Mouse (Mus musculus): ENCODE measurements around the gene Tns4. TPM values are rescaled to one million over a fixed set of nuclear protein-coding genes. Genes with fewer than 3 reads are reported as not detected.
A peak's percentile ranks its signal among the peaks of the same experiment; 100 is the strongest.

Tns4 gene
- polyA plus RNA-seq, 1 experiment from 2014 or later = 0.73 TPM

DNA sequence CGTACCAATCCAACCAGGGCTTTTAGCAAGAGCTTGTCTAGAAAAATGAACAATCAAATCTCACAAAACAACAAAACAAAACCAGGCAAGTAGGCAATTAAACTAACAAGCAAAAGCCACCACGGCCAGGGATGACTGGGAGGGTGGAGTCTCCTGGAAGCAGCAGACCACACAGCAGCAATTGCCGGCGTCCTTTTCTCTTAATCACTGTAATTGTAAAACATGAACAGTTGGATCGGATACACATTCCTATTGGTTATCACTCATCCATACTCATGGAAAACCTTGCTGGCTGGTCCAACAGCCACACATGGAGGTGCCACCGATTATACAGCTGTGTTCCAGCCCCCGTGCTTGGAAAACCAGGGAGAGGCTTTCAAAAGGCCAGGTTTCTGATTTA lies 28.8 kb upstream of the Tns4 start:
- Histone ChIP-seq H3K4me1 (replicated peaks) (peaks cover 39% of the 10 kb centered on the region), H3K27ac (0 out of 2 replicates have a peak overlapping the region, but pooled peaks have one; percentile 23)
- WGBS = 60% methylated on average over 7 of the region's 7 CpGs

GRCm38 (mm10) chr11:99115940-99116339 lies 26.8 kb upstream of the Tns4 start:
- Histone ChIP-seq H3K36me3 (no peaks in the 10 kb centered on the region), H3K4me2 (no peak overlapping the region), H3K27ac (no peak overlapping the region), H3K27me3 (no peaks in the 10 kb centered on the region), H3K9me3 (peaks cover 4% of the 10 kb centered on the region; the same call in 1 of the 2 replicates), H3K4me1 (replicated peaks) (peaks cover 40% of the 10 kb centered on the region), H3K4me3 (replicated peaks) (no peak overlapping the region), H3K9ac (replicated peaks) (no peak overlapping the region)
- 84% methylated on average over 6 of the region's 6 CpGs for WGBS
- ATAC-seq (ENCODE audit: insufficient number of reproducible peaks, insufficient read depth, low FRiP score, low TSS enrichment, low read depth) = no peak

More for the DNA sequence above, 28.8 kb upstream of the Tns4 start:
- H3K4me2 ChIP-seq = no peak overlapping the region
- no peaks in the 10 kb centered on the region for H3K27me3 ChIP-seq
- no peak for ATAC-seq (ENCODE audit: insufficient number of reproducible peaks, insufficient read depth, low FRiP score, low TSS enrichment, low read depth)
- H3K4me3 ChIP-seq (replicated peaks) = no peak overlapping the region
- H3K9ac ChIP-seq (replicated peaks) = no peak overlapping the region
- 0 out of 2 replicates have a peak, but pooled peaks cover 4% of the 10 kb centered on the region for H3K9me3 ChIP-seq
- H3K36me3 ChIP-seq = no peaks in the 10 kb centered on the region

DNA sequence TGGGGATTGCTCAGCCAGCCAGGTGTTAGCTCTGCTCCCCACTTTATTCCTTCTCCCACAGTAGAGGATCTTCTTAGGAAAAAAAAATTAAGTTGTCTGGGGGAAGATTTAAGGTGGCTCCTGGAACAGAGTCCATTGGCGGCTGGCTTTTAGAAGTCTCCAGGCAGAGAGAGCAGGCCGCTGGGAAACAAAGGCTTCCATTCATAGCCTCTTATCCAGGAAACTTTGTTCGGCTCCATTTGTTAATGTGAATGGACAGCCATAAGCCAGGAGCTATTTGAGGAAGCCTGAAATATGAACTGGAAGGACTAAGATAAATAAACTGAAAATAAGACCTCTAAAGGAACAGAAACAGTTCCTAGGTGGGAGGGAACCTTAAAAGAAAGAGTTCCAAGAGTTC lies 24.0 kb upstream of the Tns4 start:
- no peak overlapping the region for H3K4me2 ChIP-seq
- H3K4me3 ChIP-seq (replicated peaks) = no peak overlapping the region
- no peak overlapping the region for H3K9ac ChIP-seq (replicated peaks)
- H3K36me3 ChIP-seq = no peaks in the 10 kb centered on the region
- H3K4me1 ChIP-seq (replicated peaks) = peaks cover 22% of the 10 kb centered on the region
- 9% methylated on average over 3 of the region's 3 CpGs for WGBS
- H3K9me3 ChIP-seq = peaks cover 6% of the 10 kb centered on the region; the same call in 1 of the 2 replicates
- H3K27me3 ChIP-seq = no peaks in the 10 kb centered on the region
- no peak for ATAC-seq (ENCODE audit: insufficient number of reproducible peaks, insufficient read depth, low FRiP score, low TSS enrichment, low read depth)
- peak overlapping the region; percentile 82 for H3K27ac ChIP-seq

- no peaks in the 10 kb centered on the region for H3K36me3 ChIP-seq
- H3K4me1 ChIP-seq (replicated peaks) = peaks cover 20% of the 10 kb centered on the region
- H3K9ac ChIP-seq (replicated peaks) = no peak overlapping the region
- H3K27me3 ChIP-seq = no peaks in the 10 kb centered on the region
- WGBS = 30% methylated on average over 5 of the region's 5 CpGs
- no peak for ATAC-seq (ENCODE audit: insufficient number of reproducible peaks, insufficient read depth, low FRiP score, low TSS enrichment, low read depth)
- no peak overlapping the region for H3K4me2 ChIP-seq
- H3K4me3 ChIP-seq (replicated peaks) = no peak overlapping the region
- peaks cover 6% of the 10 kb centered on the region; the same call in 1 of the 2 replicates for H3K9me3 ChIP-seq
- H3K27ac ChIP-seq = peak overlapping the region; percentile 82
These were observed 23.6 kb upstream of the Tns4 start for GRCm38 (mm10) chr11:99112700-99113099.

DNA sequence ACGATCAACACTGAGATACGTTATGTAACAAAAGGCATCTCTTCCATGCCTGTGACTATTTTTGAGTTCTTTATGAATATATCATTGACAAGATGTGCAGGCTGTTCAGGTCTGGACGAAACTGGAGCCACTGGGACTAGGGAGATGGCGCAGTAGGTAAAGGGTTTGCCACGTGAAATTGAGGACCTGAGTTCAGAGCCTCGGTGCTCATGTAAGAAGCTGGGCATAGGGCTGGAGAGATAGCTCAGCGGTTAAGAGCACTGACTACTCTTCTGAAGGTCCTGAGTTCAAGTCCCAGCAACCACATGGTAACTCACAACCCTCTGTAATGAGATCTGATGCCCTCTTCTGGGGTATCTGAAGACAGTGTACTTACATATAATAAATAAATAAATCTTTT lies 22.5 kb upstream of the Tns4 start:
- WGBS = 88% methylated on average over 7 of the region's 7 CpGs

GRCm38 (mm10) chr11:99111155-99111554 lies 22.0 kb upstream of the Tns4 start:
- Histone ChIP-seq H3K4me2 (no peak overlapping the region), H3K9me3 (peaks cover 6% of the 10 kb centered on the region; the same call in 1 of the 2 replicates), H3K36me3 (no peaks in the 10 kb centered on the region), H3K4me3 (replicated peaks) (no peak overlapping the region), H3K27ac (0 out of 2 replicates have a peak overlapping the region, but pooled peaks have one; percentile 8), H3K4me1 (replicated peaks) (peaks cover 33% of the 10 kb centered on the region), H3K9ac (replicated peaks) (no peak overlapping the region), H3K27me3 (no peaks in the 10 kb centered on the region)
- no peak for ATAC-seq (ENCODE audit: insufficient number of reproducible peaks, insufficient read depth, low FRiP score, low TSS enrichment, low read depth)
- 57% methylated on average over 11 of the region's 11 CpGs for WGBS

More for the DNA sequence above, 22.5 kb upstream of the Tns4 start:
- H3K4me2 ChIP-seq = no peak overlapping the region
- peaks cover 28% of the 10 kb centered on the region for H3K4me1 ChIP-seq (replicated peaks)
- H3K36me3 ChIP-seq = no peaks in the 10 kb centered on the region
- 0 out of 2 replicates have a peak overlapping the region, but pooled peaks have one; percentile 8 for H3K27ac ChIP-seq
- peaks cover 6% of the 10 kb centered on the region; the same call in 1 of the 2 replicates for H3K9me3 ChIP-seq
- no peak for ATAC-seq (ENCODE audit: insufficient number of reproducible peaks, insufficient read depth, low FRiP score, low TSS enrichment, low read depth)
- no peak overlapping the region for H3K9ac ChIP-seq (replicated peaks)
- H3K27me3 ChIP-seq = no peaks in the 10 kb centered on the region
- no peak overlapping the region for H3K4me3 ChIP-seq (replicated peaks)

GRCm38 (mm10) chr11:99110370-99111110 lies 21.4 kb upstream of the Tns4 start:
- Histone ChIP-seq H3K9me3 (peaks cover 6% of the 10 kb centered on the region; the same call in 1 of the 2 replicates), H3K4me1 (replicated peaks) (peaks cover 37% of the 10 kb centered on the region), H3K36me3 (no peaks in the 10 kb centered on the region), H3K27me3 (no peaks in the 10 kb centered on the region), H3K4me3 (replicated peaks) (no peak overlapping the region), H3K9ac (replicated peaks) (no peak overlapping the region), H3K27ac (0 out of 2 replicates have a peak overlapping the region, but pooled peaks have one; percentile 17), H3K4me2 (no peak overlapping the region)
- 84% methylated on average over 15 of the region's 15 CpGs for WGBS
- no peak for ATAC-seq (ENCODE audit: insufficient number of reproducible peaks, insufficient read depth, low FRiP score, low TSS enrichment, low read depth)

GRCm38 (mm10) chr11:99108296-99108695 lies 19.2 kb upstream of the Tns4 start:
- Histone ChIP-seq H3K4me2 (no peak overlapping the region), H3K36me3 (no peaks in the 10 kb centered on the region), H3K27me3 (no peaks in the 10 kb centered on the region), H3K4me3 (replicated peaks) (no peak overlapping the region), H3K9ac (replicated peaks) (no peak overlapping the region), H3K9me3 (peaks cover 6% of the 10 kb centered on the region; the same call in 1 of the 2 replicates), H3K27ac (no peak overlapping the region), H3K4me1 (replicated peaks) (peaks cover 33% of the 10 kb centered on the region)
- no peak for ATAC-seq (ENCODE audit: insufficient number of reproducible peaks, insufficient read depth, low FRiP score, low TSS enrichment, low read depth)
- WGBS = 66% methylated on average over 3 of the region's 3 CpGs

DNA sequence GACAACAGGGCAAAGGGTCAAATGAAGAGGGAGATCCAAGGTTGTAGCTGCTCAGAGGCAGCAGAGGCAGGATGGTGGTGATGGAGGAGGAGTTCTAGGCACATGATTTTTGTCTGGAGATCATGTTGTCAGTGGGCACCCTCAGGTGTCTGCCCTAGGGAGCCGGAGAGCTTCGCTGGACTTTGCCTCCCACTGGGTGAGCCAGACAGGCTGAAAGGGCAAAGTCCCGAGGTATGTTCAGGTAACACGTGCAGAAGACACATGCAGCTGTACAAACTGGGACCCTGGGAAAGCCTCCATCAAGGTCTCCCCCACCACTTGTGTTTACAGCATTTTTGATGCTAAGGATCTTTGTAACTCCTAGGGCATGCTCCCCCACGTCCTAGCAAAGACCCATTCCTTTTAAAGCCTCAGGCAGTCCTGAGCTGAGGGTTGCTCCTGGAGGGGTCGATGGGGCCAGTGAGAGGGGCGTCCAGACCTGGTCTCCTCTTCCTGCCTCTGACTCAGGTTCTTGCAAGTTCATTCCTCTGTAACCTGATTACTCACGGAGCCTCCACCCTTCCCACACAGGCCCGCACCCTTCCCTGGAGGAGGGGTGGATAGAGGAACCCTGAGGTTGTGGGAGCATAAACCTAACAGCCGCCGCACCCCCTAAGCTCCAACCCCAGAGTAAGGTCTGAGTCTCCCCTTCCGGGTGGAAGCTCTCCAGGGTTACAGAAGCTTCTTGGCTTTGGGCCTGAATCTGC lies 17.0 kb upstream of the Tns4 start:
- peaks cover 6% of the 10 kb centered on the region; the same call in 1 of the 2 replicates for H3K9me3 ChIP-seq
- 0 out of 2 replicates have a peak overlapping the region, but pooled peaks have one; percentile 27 for H3K9ac ChIP-seq (replicated peaks)
- no peak overlapping the region for H3K4me2 ChIP-seq
- peak overlapping the region; percentile 80 for H3K27ac ChIP-seq
- 47% methylated on average over 12 of the region's 12 CpGs for WGBS
- ATAC-seq (ENCODE audit: insufficient number of reproducible peaks, insufficient read depth, low FRiP score, low TSS enrichment, low read depth) = no peak
- peaks cover 29% of the 10 kb centered on the region for H3K4me1 ChIP-seq (replicated peaks)
- no peaks in the 10 kb centered on the region for H3K36me3 ChIP-seq
- no peaks in the 10 kb centered on the region for H3K27me3 ChIP-seq
- H3K4me3 ChIP-seq (replicated peaks) = no peak overlapping the region

DNA sequence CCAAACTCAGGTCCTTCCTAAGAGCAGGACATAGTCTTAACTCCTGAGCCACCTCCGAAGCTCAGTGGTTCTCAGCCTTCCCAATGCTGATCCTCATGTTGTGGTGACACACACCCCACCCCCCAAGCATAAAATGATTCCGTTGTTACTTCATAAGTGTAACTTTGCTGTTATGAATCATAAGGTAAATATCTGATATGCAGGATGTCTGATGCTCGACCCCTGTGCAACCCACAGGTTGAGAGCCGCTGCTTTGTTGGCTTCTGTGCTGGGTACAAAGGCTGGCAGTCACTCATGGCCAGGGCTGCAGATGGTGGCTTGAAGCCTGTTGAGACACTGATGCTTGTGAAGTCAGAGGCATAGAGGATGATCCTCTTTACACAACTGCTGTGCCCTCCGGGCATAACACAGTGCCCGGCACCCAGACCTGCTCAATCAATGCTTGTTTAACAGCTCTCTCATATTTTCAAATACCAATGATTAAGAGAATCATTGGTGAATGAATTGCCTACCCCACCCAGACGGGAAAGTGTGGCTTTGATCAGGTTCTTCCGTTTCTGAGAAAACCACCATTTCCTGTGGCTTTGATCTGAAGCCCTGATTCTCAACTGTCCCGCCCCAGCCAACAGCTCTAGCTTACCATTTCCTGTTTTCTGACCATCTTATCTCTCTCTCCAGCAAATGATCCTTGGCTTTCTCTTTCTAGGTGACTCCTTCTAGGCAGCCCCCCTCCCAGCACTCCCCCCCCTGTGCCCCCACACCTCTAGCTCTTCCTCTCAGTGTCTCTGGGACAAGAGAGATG lies 15.7 kb upstream of the Tns4 start:
- H3K27me3 ChIP-seq = no peaks in the 10 kb centered on the region
- no peak overlapping the region for H3K4me3 ChIP-seq (replicated peaks)
- WGBS = 62% methylated on average over 9 of the region's 9 CpGs
- no peak overlapping the region for H3K27ac ChIP-seq
- no peaks in the 10 kb centered on the region for H3K36me3 ChIP-seq
- peaks cover 27% of the 10 kb centered on the region for H3K4me1 ChIP-seq (replicated peaks)
- H3K9ac ChIP-seq (replicated peaks) = no peak overlapping the region
- no peaks in the 10 kb centered on the region for H3K9me3 ChIP-seq
- no peak for ATAC-seq (ENCODE audit: insufficient number of reproducible peaks, insufficient read depth, low FRiP score, low TSS enrichment, low read depth)
- H3K4me2 ChIP-seq = no peak overlapping the region
